Mouse (Mus musculus) bone marrow macrophage, adult 2 months (primary cell): ENCODE measurements around the gene Pus10.

Experiments
- CTCF ChIP-seq: IDR thresholded peaks from 2 replicates; pipeline ENCODE4 v1.5.1; 2012; ENCODE audit warnings: low read depth, mild to moderate bottlenecking, low read length, moderate library complexity
- POLR2A ChIP-seq: IDR thresholded peaks from 2 replicates; pipeline ENCODE4 v1.6.1; 2012; ENCODE audit warnings: mild to moderate bottlenecking, low read depth, low read length, borderline replicate concordance

DNA sequence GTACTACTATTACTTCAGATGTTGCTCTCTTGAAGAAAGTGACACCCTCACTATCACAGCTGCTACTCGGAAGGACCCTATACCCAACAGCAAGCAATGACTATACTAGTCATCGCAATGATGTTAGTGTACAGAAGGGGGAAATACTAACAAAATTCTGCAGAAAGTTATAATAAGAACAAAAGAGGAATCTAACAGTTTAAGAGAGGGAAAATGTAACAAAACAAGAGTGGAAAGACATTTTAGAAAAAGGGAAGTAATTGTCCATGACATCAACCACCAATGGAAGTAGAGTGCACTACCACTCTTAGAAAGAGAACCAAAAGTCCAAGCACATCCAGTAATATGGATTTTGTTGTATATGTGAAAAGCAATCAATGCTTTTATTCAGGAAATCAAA, 97.2 kb downstream of the Pus10 start:
- no peak for TF ChIP-seq CTCF
- TF ChIP-seq POLR2A = no peak
